Mouse (Mus musculus): ENCODE data around the gene Txk. TPM values are rescaled to one million over a fixed set of nuclear protein-coding genes. Genes with fewer than 3 reads are reported as not detected.

Gene Txk
- polyA plus RNA-seq, 1 experiment from 2014 or later: 0.39 TPM

DNA sequence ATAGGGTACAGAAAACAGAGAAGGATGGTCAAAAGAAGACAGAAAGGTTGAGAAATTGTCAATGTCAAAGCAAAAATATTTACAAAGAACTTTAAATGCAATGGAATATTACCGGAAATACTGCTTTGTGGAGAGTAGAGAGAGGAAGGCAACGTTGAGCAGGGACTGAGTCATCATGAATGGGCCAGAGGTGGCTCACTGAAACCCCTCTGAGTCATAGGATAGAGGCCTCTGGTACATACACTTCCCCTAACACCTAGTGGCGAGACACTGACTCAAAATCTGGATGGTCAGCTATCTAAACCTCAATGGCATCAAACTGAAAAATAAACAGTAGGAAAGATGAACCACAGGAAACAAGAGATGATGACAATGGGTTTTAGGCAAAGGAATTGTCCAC, 27.2 kb downstream of the Txk start:
- no peak overlapping the region for H3K4me2 ChIP-seq (replicated peaks; ENCODE audit: low read depth)
- 68% methylated on average over 3 of the region's 3 CpGs for WGBS
- H3K4me3 ChIP-seq (ENCODE audit: low read depth, low read length): no peak overlapping the region
- H3K36me3 ChIP-seq (ENCODE audit: control insufficient read depth, insufficient read depth): no peaks in the 10 kb centered on the region
- no peaks in the 10 kb centered on the region for H3K27me3 ChIP-seq (replicated peaks; ENCODE audit: control insufficient read depth, insufficient read depth, low read length)
- H3K4me1 ChIP-seq (replicated peaks; ENCODE audit: control insufficient read depth, insufficient read depth, low read length): no peaks in the 10 kb centered on the region
- TF ChIP-seq CTCF (IDR thresholded peaks at IDR 0.05; ENCODE audit: low read depth): no peak
- no peak overlapping the region for H3K9ac ChIP-seq (ENCODE audit: low read depth, low read length)
- H3K27ac ChIP-seq (ENCODE audit: low read depth, low read length): no peak overlapping the region
- no peaks in the 10 kb centered on the region for H3K9me3 ChIP-seq (ENCODE audit: control insufficient read depth)
- ATAC-seq: no peak

DNA sequence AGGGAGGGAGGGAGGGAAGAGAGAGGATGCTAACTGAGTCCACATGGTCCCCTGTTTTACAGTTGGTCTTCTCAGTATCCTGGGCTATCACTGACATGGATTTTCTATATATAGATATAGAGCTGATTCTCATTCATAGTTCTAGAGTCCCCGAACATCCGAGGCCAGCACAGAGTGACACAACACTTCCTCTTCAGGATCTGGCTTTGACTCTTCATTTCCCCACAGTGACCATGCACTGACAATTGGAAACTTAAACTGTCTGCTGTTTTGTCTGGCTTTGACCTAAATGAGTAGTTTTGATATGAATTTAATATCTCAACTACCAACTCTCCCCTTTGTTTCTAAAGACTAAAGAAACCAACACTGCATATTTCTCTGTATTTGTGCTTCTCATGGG, 29.1 kb downstream of the Txk start:
- Histone ChIP-seq H3K4me1 (replicated peaks; ENCODE audit: control insufficient read depth, insufficient read depth, low read length) (no peaks in the 10 kb centered on the region), H3K36me3 (ENCODE audit: control insufficient read depth, insufficient read depth) (no peaks in the 10 kb centered on the region), H3K4me2 (replicated peaks; ENCODE audit: low read depth) (no peak overlapping the region), H3K27ac (ENCODE audit: low read depth, low read length) (no peak overlapping the region), H3K9me3 (ENCODE audit: control insufficient read depth) (no peaks in the 10 kb centered on the region), H3K4me3 (ENCODE audit: low read depth, low read length) (no peak overlapping the region), H3K9ac (ENCODE audit: low read depth, low read length) (no peak overlapping the region), H3K27me3 (replicated peaks; ENCODE audit: control insufficient read depth, insufficient read depth, low read length) (no peaks in the 10 kb centered on the region)
- ATAC-seq: no peak
- TF ChIP-seq CTCF (IDR thresholded peaks at IDR 0.05; ENCODE audit: low read depth): no peak
- WGBS: 77% methylated on average over 2 of the region's 2 CpGs

DNA sequence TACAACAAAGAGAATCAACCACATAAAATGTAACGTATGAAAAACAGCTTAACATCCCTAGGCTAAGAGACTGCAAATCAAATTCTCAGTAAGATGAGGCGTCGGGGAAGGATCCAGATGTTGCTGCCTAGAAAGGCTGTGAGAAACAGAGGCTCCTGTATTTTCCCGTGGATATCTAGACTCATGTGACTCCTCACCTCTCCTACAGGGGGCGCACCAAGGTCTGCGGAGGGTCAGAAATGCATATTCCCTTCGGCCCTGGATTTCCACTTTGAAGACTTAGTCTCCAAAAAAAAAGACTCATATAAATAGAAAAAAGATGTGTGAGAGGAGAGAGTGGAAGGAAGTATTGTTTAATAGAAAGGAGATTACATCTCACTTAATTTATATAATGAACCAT, 32.0 kb downstream of the Txk start:
- Histone ChIP-seq H3K4me2 (replicated peaks; ENCODE audit: low read depth) (no peak overlapping the region), H3K9ac (ENCODE audit: low read depth, low read length) (no peak overlapping the region), H3K4me1 (replicated peaks; ENCODE audit: control insufficient read depth, insufficient read depth, low read length) (no peaks in the 10 kb centered on the region), H3K4me3 (ENCODE audit: low read depth, low read length) (no peak overlapping the region), H3K27ac (ENCODE audit: low read depth, low read length) (no peak overlapping the region), H3K27me3 (replicated peaks; ENCODE audit: control insufficient read depth, insufficient read depth, low read length) (no peaks in the 10 kb centered on the region), H3K9me3 (ENCODE audit: control insufficient read depth) (no peaks in the 10 kb centered on the region), H3K36me3 (ENCODE audit: control insufficient read depth, insufficient read depth) (no peaks in the 10 kb centered on the region)
- TF ChIP-seq CTCF (IDR thresholded peaks at IDR 0.05; ENCODE audit: low read depth): peak; percentile 39
- 71% methylated on average over 7 of the region's 7 CpGs for WGBS
- no peak for ATAC-seq

DNA sequence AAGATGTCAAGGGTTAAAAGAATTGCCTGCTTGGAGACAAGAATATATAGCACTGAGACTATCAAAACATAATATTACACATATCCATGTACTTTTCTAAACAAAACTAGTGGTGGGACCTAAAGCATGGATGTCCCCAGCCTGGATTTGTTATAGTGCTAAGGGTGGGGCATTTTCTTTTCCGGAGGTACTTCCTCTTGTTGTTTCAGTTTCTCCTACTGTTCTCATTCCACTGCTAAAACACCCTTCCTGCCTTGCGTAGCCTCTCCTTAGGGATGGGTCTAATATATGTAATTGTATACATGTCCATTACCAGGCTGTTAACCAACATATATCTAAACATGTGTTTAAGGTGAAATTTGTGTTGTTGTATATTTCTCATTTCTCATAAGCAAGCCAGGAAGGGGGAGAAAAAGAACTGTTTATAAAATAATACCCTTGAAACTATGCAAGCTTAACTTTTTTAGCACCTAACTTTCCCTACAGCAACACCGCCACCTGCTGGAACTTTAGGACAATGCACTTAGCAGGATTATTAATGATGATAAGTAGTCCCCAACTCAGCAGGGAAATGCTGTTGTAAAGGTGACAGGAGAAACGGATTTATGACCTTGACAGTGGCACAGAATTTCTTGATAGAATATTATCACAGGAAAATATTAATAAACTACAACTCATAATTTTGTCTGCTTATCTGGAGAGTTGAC, 41.9 kb downstream of the Txk start:
- Histone ChIP-seq H3K9me3 (ENCODE audit: control insufficient read depth) (no peaks in the 10 kb centered on the region), H3K27ac (ENCODE audit: low read depth, low read length) (peak overlapping the region; percentile 57; the same call in 1 of the 2 replicates), H3K4me3 (ENCODE audit: low read depth, low read length) (no peak overlapping the region), H3K4me1 (replicated peaks; ENCODE audit: control insufficient read depth, insufficient read depth, low read length) (0 out of 2 replicates have a peak, but pooled peaks cover 5% of the 10 kb centered on the region), H3K4me2 (replicated peaks; ENCODE audit: low read depth) (peak overlapping the region; percentile 28; the same call in 1 of the 2 replicates), H3K27me3 (replicated peaks; ENCODE audit: control insufficient read depth, insufficient read depth, low read length) (no peaks in the 10 kb centered on the region), H3K9ac (ENCODE audit: low read depth, low read length) (no peak overlapping the region), H3K36me3 (ENCODE audit: control insufficient read depth, insufficient read depth) (no peaks in the 10 kb centered on the region)
- WGBS: 9% methylated on average over 4 of the region's 4 CpGs
- peak; percentile 92 for TF ChIP-seq CTCF (IDR thresholded peaks at IDR 0.05; ENCODE audit: low read depth)
- peak; percentile 69 for ATAC-seq

DNA sequence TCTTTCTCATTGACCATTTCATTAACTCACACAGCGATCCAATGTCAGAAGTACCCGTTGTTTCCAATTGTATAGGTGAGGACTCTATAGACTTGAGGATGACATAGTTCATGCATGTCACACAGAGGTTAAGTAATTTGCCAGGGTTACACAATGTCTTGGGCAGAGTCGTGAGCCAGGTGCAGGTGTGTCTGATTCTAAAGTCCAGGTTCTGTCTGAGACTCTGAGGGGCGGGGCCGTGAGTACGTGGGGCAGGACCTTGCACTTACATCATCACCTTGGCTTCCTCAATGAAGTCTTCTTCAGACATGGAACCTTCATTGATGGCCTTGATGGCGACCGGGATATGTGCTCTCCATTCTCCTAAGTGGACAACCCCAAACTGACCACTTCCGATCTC, 42.6 kb downstream of the Txk start:
- no peak overlapping the region for H3K9ac ChIP-seq (ENCODE audit: low read depth, low read length)
- H3K4me3 ChIP-seq (ENCODE audit: low read depth, low read length): no peak overlapping the region
- H3K4me2 ChIP-seq (replicated peaks; ENCODE audit: low read depth): peak overlapping the region; percentile 28
- WGBS: 55% methylated on average over 9 of the region's 9 CpGs
- no peaks in the 10 kb centered on the region for H3K27me3 ChIP-seq (replicated peaks; ENCODE audit: control insufficient read depth, insufficient read depth, low read length)
- H3K36me3 ChIP-seq (ENCODE audit: control insufficient read depth, insufficient read depth): no peaks in the 10 kb centered on the region
- no peaks in the 10 kb centered on the region for H3K9me3 ChIP-seq (ENCODE audit: control insufficient read depth)
- ATAC-seq: peak; percentile 99
- 0 out of 2 replicates have a peak, but pooled peaks cover 5% of the 10 kb centered on the region for H3K4me1 ChIP-seq (replicated peaks; ENCODE audit: control insufficient read depth, insufficient read depth, low read length)
- peak overlapping the region; percentile 57; the same call in 1 of the 2 replicates for H3K27ac ChIP-seq (ENCODE audit: low read depth, low read length)
- no peak for TF ChIP-seq CTCF (IDR thresholded peaks at IDR 0.05; ENCODE audit: low read depth)

DNA sequence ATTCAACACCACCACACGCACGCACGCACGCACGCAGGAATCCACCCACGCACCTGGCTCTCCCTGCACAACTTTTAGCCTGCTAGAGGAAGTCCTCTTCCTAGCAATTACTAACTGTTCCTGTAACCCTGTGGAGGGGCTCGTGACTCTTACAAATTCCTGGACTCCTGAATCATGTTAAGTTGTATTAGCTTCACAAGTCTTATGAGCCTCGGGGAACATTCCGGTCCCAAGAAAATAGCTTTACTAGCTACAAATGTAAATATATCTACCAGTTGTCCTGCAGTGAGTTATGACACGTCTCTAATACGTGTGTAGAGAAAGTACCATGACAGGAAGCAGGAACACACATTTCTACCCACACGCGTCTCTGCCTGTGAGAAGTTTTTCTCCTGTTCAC, 43.1 kb downstream of the Txk start:
- no peak for TF ChIP-seq CTCF (IDR thresholded peaks at IDR 0.05; ENCODE audit: low read depth)
- WGBS: 70% methylated on average over 13 of the region's 13 CpGs
- peak; percentile 42; the same call in 1 of the 2 replicates for ATAC-seq
- H3K4me1 ChIP-seq (replicated peaks; ENCODE audit: control insufficient read depth, insufficient read depth, low read length): 0 out of 2 replicates have a peak, but pooled peaks cover 5% of the 10 kb centered on the region
- no peak overlapping the region for H3K4me3 ChIP-seq (ENCODE audit: low read depth, low read length)
- no peaks in the 10 kb centered on the region for H3K36me3 ChIP-seq (ENCODE audit: control insufficient read depth, insufficient read depth)
- H3K9ac ChIP-seq (ENCODE audit: low read depth, low read length): no peak overlapping the region
- no peaks in the 10 kb centered on the region for H3K9me3 ChIP-seq (ENCODE audit: control insufficient read depth)
- no peaks in the 10 kb centered on the region for H3K27me3 ChIP-seq (replicated peaks; ENCODE audit: control insufficient read depth, insufficient read depth, low read length)
- no peak overlapping the region; the same call in 1 of the 2 replicates for H3K4me2 ChIP-seq (replicated peaks; ENCODE audit: low read depth)
- H3K27ac ChIP-seq (ENCODE audit: low read depth, low read length): no peak overlapping the region

Data from intestine, postnatal 0 days (tissue).